Mouse (Mus musculus) adrenal gland, postnatal 14 days (tissue): ENCODE results near the gene Nfkb1. TPM values are rescaled to one million over a fixed set of nuclear protein-coding genes. Genes with fewer than 3 reads are reported as not detected.

Source experiments
- DNase-seq: peaks from one replicate; pipeline ENCODE4 v3.0.0; 2021; ENCODE audit warnings: mixed read lengths
- total RNA-seq: library from RNA; stranded (reverse); gene quantifications from 2 replicates; pipeline ENCODE4 v1.2.3, GENCODE M21; 2021

The Nfkb1 gene
- total RNA-seq, 1 experiment from 2014 or later: 55.2 TPM

GRCm38 (mm10) chr3:135630430-135631095, 60.8 kb downstream of the Nfkb1 start:
- DNase-seq: no peak

- no peak for DNase-seq
Measured at GRCm38 (mm10) chr3:135629830-135630355, 61.5 kb downstream of the Nfkb1 start.

- DNase-seq: no peak
Measured at GRCm38 (mm10) chr3:135628706-135629169, 62.6 kb downstream of the Nfkb1 start.

- DNase-seq: no peak
Measured at GRCm38 (mm10) chr3:135628000-135628705, 63.2 kb downstream of the Nfkb1 start.

GRCm38 (mm10) chr3:135625290-135625689, 66.1 kb downstream of the Nfkb1 start:
- no peak for DNase-seq

- DNase-seq: no peak
Measured at GRCm38 (mm10) chr3:135616730-135617129, 74.6 kb downstream of the Nfkb1 start.

GRCm38 (mm10) chr3:135614376-135614775, 77.0 kb downstream of the Nfkb1 start:
- no peak for DNase-seq

- no peak for DNase-seq
Measured at GRCm38 (mm10) chr3:135610221-135610620, 81.1 kb downstream of the Nfkb1 start.

GRCm38 (mm10) chr3:135607660-135608473, 83.5 kb downstream of the Nfkb1 start:
- peak; percentile 27 for DNase-seq

GRCm38 (mm10) chr3:135607021-135607420, 84.3 kb downstream of the Nfkb1 start:
- DNase-seq: no peak

- no peak for DNase-seq
Measured at GRCm38 (mm10) chr3:135606592-135606991, 84.8 kb downstream of the Nfkb1 start.

GRCm38 (mm10) chr3:135605474-135605873, 85.9 kb downstream of the Nfkb1 start:
- DNase-seq: no peak

GRCm38 (mm10) chr3:135604626-135605417, 86.5 kb downstream of the Nfkb1 start:
- no peak for DNase-seq

GRCm38 (mm10) chr3:135602731-135603130, 88.6 kb downstream of the Nfkb1 start:
- DNase-seq: no peak

GRCm38 (mm10) chr3:135598355-135598754, 93.0 kb downstream of the Nfkb1 start:
- no peak for DNase-seq

- DNase-seq: no peak
Measured at GRCm38 (mm10) chr3:135597014-135597413, 94.3 kb downstream of the Nfkb1 start.

- peak; percentile 47 for DNase-seq
Measured at GRCm38 (mm10) chr3:135594238-135594917, 97.0 kb downstream of the Nfkb1 start.

- peak; percentile 34 for DNase-seq
Measured at GRCm38 (mm10) chr3:135592011-135592410, 99.3 kb downstream of the Nfkb1 start.

- DNase-seq: no peak
Measured at GRCm38 (mm10) chr3:135591376-135591775, 100.0 kb downstream of the Nfkb1 start.

- peak; percentile 56 for DNase-seq
Measured at GRCm38 (mm10) chr3:135590471-135590870, 100.9 kb downstream of the Nfkb1 start.

GRCm38 (mm10) chr3:135586471-135586880, 104.9 kb downstream of the Nfkb1 start:
- DNase-seq: peak; percentile 32
